25 mouse cellular contexts compared by ENCODE assay signal in the genomic region with DNA sequence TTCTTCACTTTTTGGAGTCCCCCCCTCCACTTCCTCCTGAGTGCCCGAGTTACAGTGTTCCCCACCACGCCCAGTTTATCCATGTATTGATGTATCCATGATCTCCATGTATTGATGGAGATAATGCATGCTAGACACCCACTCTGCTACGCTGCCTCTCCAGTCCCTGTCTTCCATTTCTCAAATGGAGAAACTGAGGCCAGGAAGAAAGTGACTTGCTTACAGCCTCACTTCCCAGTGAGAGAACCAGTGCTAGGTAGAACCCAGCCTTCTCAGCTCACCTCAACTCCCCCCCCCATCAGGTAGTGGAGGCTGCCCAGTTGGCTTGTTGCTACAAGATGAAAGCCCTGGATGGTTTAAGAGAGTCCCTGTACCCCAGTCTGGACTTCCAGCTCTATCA. TPM values are rescaled to one million over a fixed set of nuclear protein-coding genes. Genes with fewer than 3 reads are reported as not detected.
A peak's percentile ranks its signal among the peaks of the same experiment; 100 is the strongest.
DNase-seq lines count a peak whose midpoint lies in the region; ATAC-seq and TF ChIP-seq lines count a peak whose summit lies in the region.
"Had no signal": no experiment of that assay in that cellular context is flagged by ENCODE, and none has a peak within 500 bp of the region (broad histone marks: within the 10 kb centered on the region; RNA-seq: fewer than 3 reads in every experiment).

A gene (plus strand): TSS at position 301 of the 400 bp plus-strand sequence.

- TF ChIP-seq CTCF in lung, embryonic 14.5 days (IDR thresholded peaks at IDR 0.05; ENCODE audit: low read depth): no peak
- no peak for TF ChIP-seq CTCF in lung, adult 2 months (IDR thresholded peaks at IDR 0.05; ENCODE audit: insufficient read depth, low read length)

- no peak for TF ChIP-seq POLR2A in lung, adult 2 months (IDR thresholded peaks at IDR 0.05; ENCODE audit: borderline replicate concordance, extremely low read depth, low read depth, low read length)

- peak within 1 kb of the TSS; percentile 26; the same call in 1 of the 2 replicates for H3K9ac ChIP-seq in heart, embryonic 14.5 days (ENCODE audit: low read length)
- H3K9ac ChIP-seq in lung, embryonic 14.5 days: no peak within 1 kb of the TSS
- H3K9ac ChIP-seq: embryonic facial prominence, embryonic 12.5 days; forebrain, embryonic 12.5 days; hindbrain, embryonic 12.5 days had no signal

- no peaks in the 10 kb centered on the region for H3K36me3 ChIP-seq in heart, embryonic 10.5 days
- H3K36me3 ChIP-seq in heart, embryonic 14.5 days (ENCODE audit: control insufficient read depth, insufficient read depth, low read length): no peaks in the 10 kb centered on the region
- no peaks in the 10 kb centered on the region for H3K36me3 ChIP-seq in lung, embryonic 14.5 days (ENCODE audit: insufficient read depth)
- H3K36me3 ChIP-seq: embryonic facial prominence, embryonic 12.5 days; forebrain, embryonic 12.5 days; hindbrain, embryonic 12.5 days had no signal

- peaks cover 23% of the 10 kb centered on the region for H3K27me3 ChIP-seq in heart, embryonic 10.5 days (ENCODE audit: insufficient read depth, poor library complexity, severe bottlenecking)
- no peaks in the 10 kb centered on the region for H3K27me3 ChIP-seq in heart, embryonic 14.5 days (ENCODE audit: control insufficient read depth, insufficient read depth, low read length)
- no peaks in the 10 kb centered on the region for H3K27me3 ChIP-seq in lung, embryonic 14.5 days (ENCODE audit: insufficient read depth, low read length)
- H3K27me3 ChIP-seq: embryonic facial prominence, embryonic 12.5 days; forebrain, embryonic 12.5 days had no signal

- peak within 1 kb of the TSS; percentile 52; the same call in 1 of the 2 replicates for H3K27ac ChIP-seq in heart, embryonic 10.5 days
- peak within 1 kb of the TSS in 1 of 2 experiments; percentile 20; a peak in 1 of 4 replicates for H3K27ac ChIP-seq in heart, embryonic 14.5 days (replicated peaks in 1 of 2; ENCODE audit: control insufficient read depth in 1 of 2, insufficient read depth in 1 of 2, low read depth in 2 of 2, low read length in 2 of 2)
- peak within 1 kb of the TSS; percentile 30; the same call in 1 of the 2 replicates for H3K27ac ChIP-seq in lung, embryonic 14.5 days (ENCODE audit: low read depth)
- H3K27ac ChIP-seq: embryonic facial prominence, embryonic 12.5 days; forebrain, embryonic 12.5 days; hindbrain, embryonic 12.5 days had no signal

- WGBS in heart, embryonic 10.5 days: 91% methylated on average over 3 of the region's 3 CpGs
- 88% methylated on average over 3 of the region's 3 CpGs for WGBS in heart, embryonic 14.5 days
- WGBS in lung, embryonic 14.5 days: 86% methylated on average over 3 of the region's 3 CpGs
- WGBS in lung, adult 2 months: 74% methylated on average over 3 of the region's 3 CpGs

- peaks cover 34% of the 10 kb centered on the region for H3K4me1 ChIP-seq in heart, embryonic 10.5 days
- H3K4me1 ChIP-seq in heart, embryonic 14.5 days (ENCODE audit: control insufficient read depth in 2 of 2, insufficient read depth in 2 of 2, low read length in 2 of 2): peaks cover 12 to 17% of the 10 kb centered on the region in 2 experiments
- peaks cover 6% of the 10 kb centered on the region for H3K4me1 ChIP-seq in lung, embryonic 14.5 days (ENCODE audit: insufficient read depth)
- H3K4me1 ChIP-seq in lung, adult 2 months (ENCODE audit: control insufficient read depth, insufficient read depth, low read length): no peaks in the 10 kb centered on the region
- H3K4me1 ChIP-seq: hindbrain, embryonic 12.5 days had no signal

- intact Hi-C loops in heart, postnatal 36 days (cut with DNase I): no loop called here

- no peak within 1 kb of the TSS for H3K4me3 ChIP-seq in heart, embryonic 10.5 days
- H3K4me3 ChIP-seq in heart, embryonic 14.5 days (ENCODE audit: control insufficient read depth in 1 of 2, insufficient read depth in 1 of 2, low read depth in 1 of 2, low read length in 2 of 2): no peak within 1 kb of the TSS
- H3K4me3 ChIP-seq in lung, embryonic 14.5 days (ENCODE audit: low read depth, low read length): no peak within 1 kb of the TSS
- no peak within 1 kb of the TSS for H3K4me3 ChIP-seq in lung, adult 2 months (replicated peaks; ENCODE audit: extremely low read depth, low read depth, low read length)
- H3K4me3 ChIP-seq: embryonic facial prominence, embryonic 12.5 days; forebrain, embryonic 12.5 days; hindbrain, embryonic 12.5 days had no signal

- H3K4me2 ChIP-seq in heart, embryonic 14.5 days (ENCODE audit: low read length): no peak within 1 kb of the TSS
- H3K4me2 ChIP-seq in lung, embryonic 14.5 days: no peak within 1 kb of the TSS
- H3K4me2 ChIP-seq: embryonic facial prominence, embryonic 12.5 days; forebrain, embryonic 12.5 days; hindbrain, embryonic 12.5 days had no signal

- H3K9me3 ChIP-seq in heart, embryonic 10.5 days: no peaks in the 10 kb centered on the region
- 0 out of 2 replicates have a peak, but pooled peaks cover 3% of the 10 kb centered on the region for H3K9me3 ChIP-seq in heart, embryonic 14.5 days (ENCODE audit: control insufficient read depth, low read length)
- H3K9me3 ChIP-seq in lung, embryonic 14.5 days (ENCODE audit: low read depth, low read length): no peaks in the 10 kb centered on the region
- H3K9me3 ChIP-seq: embryonic facial prominence, embryonic 12.5 days; forebrain, embryonic 12.5 days; hindbrain, embryonic 12.5 days had no signal

- no peak for ATAC-seq in heart, embryonic 14.5 days (ENCODE audit: insufficient number of reproducible peaks, insufficient read depth, low FRiP score, low read depth)
- ATAC-seq in lung, embryonic 14.5 days (ENCODE audit: insufficient read depth): no peak
- ATAC-seq: forebrain, embryonic 16.5 days; hindbrain, embryonic 16.5 days; inflammation-experienced regulatory T-cells, adult 6 months had no signal

- no peak for DNase-seq in heart, embryonic 10.5 days (ENCODE audit: low spot score)
- no peak for DNase-seq in heart, postnatal 36 days
- no peak for DNase-seq in heart, adult 9 months (ENCODE audit: low spot score in 2 of 2)
- no peak for DNase-seq in lung, embryonic 14.5 days
- DNase-seq in lung, adult 2 months: no peak
- DNase-seq: adrenal gland, postnatal 10 days; cerebellum, adult 11 months; cerebellum, adult 8-10 months; cerebellum, postnatal 14 days; embryo, embryonic 11 days; gastrocnemius, postnatal 10 days; heart, postnatal 4 days had no signal

RNA-seq across cellular contexts. Expression of the gene that starts here (rescaled TPM):
- not detected in 2 replicates for polyA plus RNA-seq in heart, embryonic 10.5 days (2016; fragmentation: Nextera tagmentation; extraction: Ambion mirVana)
- total RNA-seq in heart, postnatal 36 days (2021): not detected
- polyA plus RNA-seq in heart, embryonic 14.5 days (2014; fragmentation: Nextera tagmentation; extraction: Ambion mirVana): not detected in 2 replicates
- polyA plus RNA-seq in lung, embryonic 14.5 days (2014; fragmentation: Nextera tagmentation; extraction: Ambion mirVana): not detected in 2 replicates
- polyA plus RNA-seq in lung, adult 2 months (2012; rRNA removed): 0.27 and 0.58 TPM in 2 replicates
- total RNA-seq: adrenal gland, postnatal 4 days; common myeloid progenitor, adult 5-6 weeks; gastrocnemius, postnatal 10 days; heart, postnatal 4 days; MEL had no signal
- polyA plus RNA-seq: brain, embryonic 14.5 days; C2C12; embryonic facial prominence, embryonic 12.5 days; forebrain, embryonic 12.5 days; forebrain, embryonic 16.5 days; frontal cortex, adult 2 months; hindbrain, embryonic 12.5 days; hindbrain, embryonic 16.5 days had no signal
